Mouse (Mus musculus) MEL (cell line): ENCODE measurements at regions not wholly inside any gene's neighbourhood (a gene's known extent, or its start where the extent isn't known, plus 50 kb on each side); places are given as distances from the start of the nearest gene placed in this dataset.

Experiments
- DNase-seq: peaks from one replicate; pipeline ENCODE4 v3.0.0; 2011; ENCODE audit warnings: low read depth, low spot score
- H3K27ac ChIP-seq: 2 replicates; pipeline ENCODE4 v1.5.1; 2012; ENCODE audit warnings: low read depth, mild to moderate bottlenecking, control low read depth, low read length, moderate library complexity; ENCODE audit not compliant: control insufficient read depth
- H3K27me3 ChIP-seq, 2 experiments: fragments of 150-350 bp in 1 of 2; sonication (generic) in 1 of 2; 2 replicates each; pipeline ENCODE4 v1.6.1; 2012; ENCODE audit warnings: low read length in 2 of 2, mild to moderate bottlenecking in 2 of 2, improper control_type of control experiment in 1 of 2, moderate library complexity in 1 of 2; ENCODE audit not compliant: insufficient read depth in 2 of 2, control insufficient read depth in 1 of 2
- H3K36me3 ChIP-seq, 2 experiments: 2 replicates each; pipeline ENCODE4 v1.6.1; 2012 to 2014; ENCODE audit warnings: low read length in 2 of 2, improper control_type of control experiment in 1 of 2, inconsistent platforms in 1 of 2, mild to moderate bottlenecking in 1 of 2; ENCODE audit not compliant: insufficient read depth in 2 of 2, control insufficient read depth in 1 of 2
- H3K4me1 ChIP-seq, 2 experiments: fragments of 150-350 bp in 1 of 2; sonication (generic) in 1 of 2; 2 replicates each; pipeline ENCODE4 v1.6.1; 2012; ENCODE audit warnings: low read length in 2 of 2, improper control_type of control experiment in 1 of 2, mild to moderate bottlenecking in 1 of 2; ENCODE audit not compliant: insufficient read depth in 2 of 2, control insufficient read depth in 1 of 2
- H3K4me3 ChIP-seq, 2 experiments: fragments of 150-350 bp in 1 of 2; sonication (generic) in 1 of 2; 2 replicates each; pipeline ENCODE4 v1.5.1; 2012; ENCODE audit warnings: low read depth in 2 of 2, low read length in 2 of 2, mild to moderate bottlenecking in 2 of 2, moderate library complexity in 2 of 2, control low read depth in 1 of 2, improper control_type of control experiment in 1 of 2; ENCODE audit not compliant: control insufficient read depth in 1 of 2, insufficient read depth in 1 of 2
- H3K79me2 ChIP-seq: 2 replicates; pipeline ENCODE4 v1.6.1; 2012; ENCODE audit warnings: mild to moderate bottlenecking, low read length, moderate library complexity; ENCODE audit not compliant: control insufficient read depth, poor library complexity, insufficient read depth
- H3K9ac ChIP-seq: 2 replicates; pipeline ENCODE4 v1.6.1; 2012; ENCODE audit warnings: low read depth, mild to moderate bottlenecking, control low read depth, low read length, moderate library complexity; ENCODE audit not compliant: control insufficient read depth, poor library complexity, severe bottlenecking
- H3K9me3 ChIP-seq: fragments of 150-350 bp; sonication (generic); replicated peaks from 2 replicates; pipeline ENCODE4 v1.6.1; 2012; ENCODE audit warnings: mild to moderate bottlenecking, low read length, improper control_type of control experiment, moderate library complexity; ENCODE audit not compliant: insufficient read depth
- CHD2 ChIP-seq: IDR thresholded peaks from 2 replicates; pipeline ENCODE4 v1.6.1; 2011; ENCODE audit warnings: low read length, improper control_type of control experiment
- CTCF ChIP-seq, 3 experiments: IDR thresholded peaks in 2 of 3; conservative IDR thresholded peaks in 1 of 3; 2 replicates each; pipeline ENCODE4 v1.5.1; 2011 to 2012; ENCODE audit warnings: low read length in 3 of 3, low read depth in 2 of 3, mild to moderate bottlenecking in 2 of 3, improper control_type of control experiment in 1 of 3, inconsistent platforms in 1 of 3, mixed read lengths in 1 of 3, moderate library complexity in 1 of 3; ENCODE audit not compliant: control insufficient read depth in 1 of 3, insufficient read depth in 1 of 3, poor library complexity in 1 of 3, severe bottlenecking in 1 of 3
- E2F4 ChIP-seq: IDR thresholded peaks from 2 replicates; pipeline ENCODE4 v1.6.1; 2011; ENCODE audit warnings: low read depth, low read length, improper control_type of control experiment, borderline replicate concordance
- ELF1 ChIP-seq: IDR thresholded peaks from 2 replicates; pipeline ENCODE4 v1.6.1; 2014; ENCODE audit warnings: low read depth, mild to moderate bottlenecking, inconsistent platforms, low read length, improper control_type of control experiment, moderate library complexity
- GABPA ChIP-seq: IDR thresholded peaks from 2 replicates; pipeline ENCODE4 v1.6.1; 2012; ENCODE audit warnings: low read depth, mild to moderate bottlenecking, inconsistent platforms, low read length, improper control_type of control experiment, moderate library complexity
- HCFC1 ChIP-seq: IDR thresholded peaks from 2 replicates; pipeline ENCODE4 v1.6.1; 2012; ENCODE audit warnings: low read depth, mild to moderate bottlenecking, inconsistent platforms, low read length, improper control_type of control experiment, moderate library complexity
- MAX ChIP-seq: IDR thresholded peaks from 2 replicates; pipeline ENCODE4 v1.6.1; 2011; ENCODE audit warnings: low read length, improper control_type of control experiment
- MEF2A ChIP-seq: IDR thresholded peaks from 2 replicates; pipeline ENCODE4 v1.6.1; 2014; ENCODE audit warnings: low read depth, mild to moderate bottlenecking, inconsistent platforms, low read length, improper control_type of control experiment; ENCODE audit not compliant: poor library complexity, insufficient replicate concordance, severe bottlenecking; ENCODE audit errors: extremely low read depth
- MXI1 ChIP-seq: IDR thresholded peaks from 2 replicates; pipeline ENCODE4 v1.6.1; 2011; ENCODE audit warnings: mild to moderate bottlenecking, low read depth, low read length, improper control_type of control experiment
- NRF1 ChIP-seq: IDR thresholded peaks from 2 replicates; pipeline ENCODE4 v1.6.1; 2014; ENCODE audit warnings: low read depth, mild to moderate bottlenecking, inconsistent platforms, low read length, improper control_type of control experiment, moderate library complexity; ENCODE audit not compliant: poor library complexity, insufficient read depth, severe bottlenecking
- POLR2AphosphoS2 ChIP-seq: IDR thresholded peaks from 2 replicates; pipeline ENCODE4 v1.6.1; 2011; ENCODE audit warnings: low read length, improper control_type of control experiment
- RCOR1 ChIP-seq: IDR thresholded peaks from 2 replicates; pipeline ENCODE4 v1.6.1; 2012; ENCODE audit warnings: low read depth, mild to moderate bottlenecking, inconsistent platforms, low read length, improper control_type of control experiment
- SIN3A ChIP-seq: IDR thresholded peaks from 2 replicates; pipeline ENCODE4 v1.6.1; 2012; ENCODE audit warnings: low read length, improper control_type of control experiment, inconsistent platforms
- SMC3 ChIP-seq: IDR thresholded peaks from 2 replicates; pipeline ENCODE4 v1.6.1; 2011; ENCODE audit warnings: low read depth, low read length, improper control_type of control experiment
- UBTF ChIP-seq: IDR thresholded peaks from 2 replicates; pipeline ENCODE4 v1.6.1; 2012; ENCODE audit warnings: low read depth, mild to moderate bottlenecking, inconsistent platforms, low read length, improper control_type of control experiment, moderate library complexity, borderline replicate concordance; ENCODE audit not compliant: insufficient read depth
- USF1 ChIP-seq: IDR thresholded peaks from 2 replicates; pipeline ENCODE4 v1.6.1; 2014; ENCODE audit warnings: low read depth, mild to moderate bottlenecking, inconsistent platforms, low read length, improper control_type of control experiment, moderate library complexity

GRCm38 (mm10) chr4:88935316-88935715, 55.3 kb upstream of the Ifne start:
- Histone ChIP-seq H3K36me3 (no peaks in the 10 kb centered on the region), H3K4me1 (no peaks in the 10 kb centered on the region), H3K9ac (no peak overlapping the region), H3K27me3 (peaks cover 2 to 3% of the 10 kb centered on the region in 2 experiments), H3K27ac (no peak overlapping the region), H3K9me3 (no peaks in the 10 kb centered on the region), H3K79me2 (no peaks in the 10 kb centered on the region), H3K4me3 (no peak overlapping the region)
- no peak for DNase-seq
- TF ChIP-seq E2F4 (no peak), MEF2A (no peak), SMC3 (no peak), SIN3A (no peak), CHD2 (no peak), MXI1 (no peak), NRF1 (no peak), USF1 (no peak), MAX (no peak), ELF1 (no peak), POLR2AphosphoS2 (no peak), UBTF (no peak), GABPA (no peak)

- Histone ChIP-seq H3K4me1 (no peaks in the 10 kb centered on the region), H3K4me3 (no peak overlapping the region)
- no peak for DNase-seq
Measured at GRCm38 (mm10) chr4:88934266-88935025, 54.4 kb upstream of the Ifne start.

More at GRCm38 (mm10) chr4:88934266-88935025, 54.4 kb upstream of the Ifne start:
- H3K9ac ChIP-seq: no peak overlapping the region
- peaks cover 0 to 3% of the 10 kb centered on the region in 2 experiments; a peak in 3 of 4 replicates for H3K27me3 ChIP-seq
- no peak for TF ChIP-seq E2F4
- TF ChIP-seq MAX: no peak
- TF ChIP-seq CTCF (IDR thresholded peaks at IDR 0.05 in 2 of 3, conservative IDR thresholded peaks at IDR 0.05 in 1 of 3; ENCODE audit: control insufficient read depth in 1 of 3, insufficient read depth in 1 of 3, low read depth in 2 of 3, low read length in 3 of 3, poor library complexity in 1 of 3, severe bottlenecking in 1 of 3): no peak
- no peak for TF ChIP-seq HCFC1
- TF ChIP-seq MEF2A: no peak
- no peak for TF ChIP-seq RCOR1
- no peak overlapping the region for H3K27ac ChIP-seq
- no peaks in the 10 kb centered on the region for H3K9me3 ChIP-seq
- H3K36me3 ChIP-seq: no peaks in the 10 kb centered on the region
- H3K79me2 ChIP-seq: no peaks in the 10 kb centered on the region
